In genomic region chr17:27857649-27858475, GRCm38 (mm10) we compare ENCODE assay signal across 8 mouse cellular contexts. TPM values are rescaled to one million over a fixed set of nuclear protein-coding genes. Genes with fewer than 3 reads are reported as not detected.
A peak's percentile ranks its signal among the peaks of the same experiment; 100 is the strongest.
DNase-seq lines count a peak whose midpoint lies in the region; ATAC-seq and TF ChIP-seq lines count a peak whose summit lies in the region.

No protein-coding gene starts in this region.

- H3K9me3 ChIP-seq in lung, postnatal 0 days (ENCODE audit: low read length) = no peaks in the 10 kb centered on the region
- H3K9me3 ChIP-seq in forebrain, embryonic 13.5 days (replicated peaks) = no peaks in the 10 kb centered on the region
- H3K9me3 ChIP-seq in liver, embryonic 12.5 days (replicated peaks) = no peaks in the 10 kb centered on the region

- WGBS in lung, postnatal 0 days = 32% methylated on average over 11 of the region's 11 CpGs
- 69% methylated on average over 11 of the region's 11 CpGs for WGBS in forebrain, embryonic 13.5 days
- WGBS in liver, embryonic 12.5 days (ENCODE audit: insufficient replicate concordance) = 23% methylated on average over 11 of the region's 11 CpGs

- H3K4me3 ChIP-seq in lung, postnatal 0 days (ENCODE audit: low read depth, low read length) = peak overlapping the region; percentile 92; the same call in 1 of the 2 replicates
- H3K4me3 ChIP-seq in forebrain, embryonic 13.5 days = peak overlapping the region; percentile 87
- peak overlapping the region; percentile 94 for H3K4me3 ChIP-seq in liver, embryonic 12.5 days

- TF ChIP-seq CTCF in lung, postnatal 0 days (IDR thresholded peaks at IDR 0.05) = no peak

- no peak for ATAC-seq in lung, postnatal 0 days
- no peak for ATAC-seq in forebrain, embryonic 13.5 days
- peak; percentile 38; the same call in 1 of the 2 replicates for ATAC-seq in liver, embryonic 12.5 days

- no peak for TF ChIP-seq EP300 in lung, postnatal 0 days (IDR thresholded peaks at IDR 0.05)

- 0 out of 2 replicates have a peak, but pooled peaks cover 3% of the 10 kb centered on the region for H3K36me3 ChIP-seq in lung, postnatal 0 days (ENCODE audit: insufficient read depth, low read length)
- peaks cover 16% of the 10 kb centered on the region for H3K36me3 ChIP-seq in forebrain, embryonic 13.5 days (ENCODE audit: poor library complexity, severe bottlenecking)
- H3K36me3 ChIP-seq in liver, embryonic 12.5 days = peaks cover 16% of the 10 kb centered on the region
- peaks cover 3% of the 10 kb centered on the region for H3K36me3 ChIP-seq in splenic B cell, adult 2 months (ENCODE audit: control insufficient read depth, insufficient read depth, low read length, poor library complexity, severe bottlenecking)

- no peak overlapping the region for H3K9ac ChIP-seq in lung, postnatal 0 days (replicated peaks; ENCODE audit: low read depth)
- H3K9ac ChIP-seq in forebrain, embryonic 13.5 days = peak overlapping the region; percentile 91
- H3K9ac ChIP-seq in liver, embryonic 12.5 days = peak overlapping the region; percentile 94

- no peak overlapping the region for H3K27ac ChIP-seq in lung, postnatal 0 days (ENCODE audit: low read length)
- H3K27ac ChIP-seq in forebrain, embryonic 13.5 days = no peak overlapping the region
- H3K27ac ChIP-seq in liver, embryonic 12.5 days = peak overlapping the region; percentile 89

- peaks cover 5% of the 10 kb centered on the region; the same call in 1 of the 2 replicates for H3K4me1 ChIP-seq in lung, postnatal 0 days (ENCODE audit: insufficient read depth, low read depth, low read length)
- peaks cover 26% of the 10 kb centered on the region for H3K4me1 ChIP-seq in forebrain, embryonic 13.5 days
- H3K4me1 ChIP-seq in liver, embryonic 12.5 days = peaks cover 62% of the 10 kb centered on the region

- peak overlapping the region; percentile 99 for H3K4me2 ChIP-seq in lung, postnatal 0 days (replicated peaks; ENCODE audit: low read depth, low read length)
- H3K4me2 ChIP-seq in forebrain, embryonic 13.5 days = peak overlapping the region; percentile 89
- H3K4me2 ChIP-seq in liver, embryonic 12.5 days = peak overlapping the region; percentile 99

- no peak for DNase-seq in lung, postnatal 0 days (ENCODE audit: low spot score)
- DNase-seq in lung, postnatal 14 days = no peak
- DNase-seq in splenic B cell, adult 2 months (ENCODE audit: low read depth, low spot score) = peak; percentile 8
- no peak for DNase-seq in frontal cortex, postnatal 25 days (ENCODE audit: low spot score in 2 of 2)
- DNase-seq in ovary, postnatal 36 days (ENCODE audit: low spot score) = no peak
- no peak for DNase-seq in Muller cell, postnatal 12 days (ENCODE audit: inconsistent ontology term)

- no peaks in the 10 kb centered on the region for H3K27me3 ChIP-seq in lung, postnatal 0 days (replicated peaks; ENCODE audit: insufficient read depth, low read length)
- H3K27me3 ChIP-seq in forebrain, embryonic 13.5 days = no peaks in the 10 kb centered on the region
- H3K27me3 ChIP-seq in liver, embryonic 12.5 days (replicated peaks) = no peaks in the 10 kb centered on the region
- H3K27me3 ChIP-seq in splenic B cell, adult 2 months (ENCODE audit: control insufficient read depth, insufficient read depth, low read length, poor library complexity, severe bottlenecking) = peaks cover 2% of the 10 kb centered on the region; the same call in 1 of the 2 replicates

RNA-seq across cellular contexts. Expression of gene Uhrf1bp1, which starts 1.6 kb away (rescaled TPM):
- 1.5 and 1.6 TPM in 2 replicates for polyA plus RNA-seq in lung, postnatal 0 days (2015; fragmentation: Nextera tagmentation; extraction: Ambion mirVana)
- 4.7 and 5.5 TPM in 2 replicates for polyA plus RNA-seq in forebrain, embryonic 13.5 days (2015; fragmentation: Nextera tagmentation; extraction: Ambion mirVana)
- 4.5 and 5.0 TPM in 2 replicates for polyA plus RNA-seq in liver, embryonic 12.5 days (2016; fragmentation: Nextera tagmentation; extraction: Ambion mirVana)

RNA-seq across cellular contexts. Expression of gene Snrpc, which starts 19.9 kb away (rescaled TPM):
- 172 and 185 TPM in 2 replicates for polyA plus RNA-seq in lung, postnatal 0 days (2015; fragmentation: Nextera tagmentation; extraction: Ambion mirVana)
- polyA plus RNA-seq in forebrain, embryonic 13.5 days (2015; fragmentation: Nextera tagmentation; extraction: Ambion mirVana) = 381 and 396 TPM in 2 replicates
- 200 and 212 TPM in 2 replicates for polyA plus RNA-seq in liver, embryonic 12.5 days (2016; fragmentation: Nextera tagmentation; extraction: Ambion mirVana)

RNA-seq across cellular contexts. Expression of gene D17Wsu92e, which starts 37.4 kb away (rescaled TPM):
- polyA plus RNA-seq in lung, postnatal 0 days (2015; fragmentation: Nextera tagmentation; extraction: Ambion mirVana) = 17.6 and 20.3 TPM in 2 replicates
- 9.1 and 11.3 TPM in 2 replicates for polyA plus RNA-seq in forebrain, embryonic 13.5 days (2015; fragmentation: Nextera tagmentation; extraction: Ambion mirVana)
- polyA plus RNA-seq in liver, embryonic 12.5 days (2016; fragmentation: Nextera tagmentation; extraction: Ambion mirVana) = 17.1 and 19.5 TPM in 2 replicates

RNA-seq across cellular contexts. Expression of gene Anks1, which starts 51.2 kb away (rescaled TPM):
- polyA plus RNA-seq in lung, postnatal 0 days (2015; fragmentation: Nextera tagmentation; extraction: Ambion mirVana) = 25.4 and 25.5 TPM in 2 replicates
- polyA plus RNA-seq in forebrain, embryonic 13.5 days (2015; fragmentation: Nextera tagmentation; extraction: Ambion mirVana) = 45.2 and 49.8 TPM in 2 replicates
- polyA plus RNA-seq in liver, embryonic 12.5 days (2016; fragmentation: Nextera tagmentation; extraction: Ambion mirVana) = 6.7 and 7.5 TPM in 2 replicates

RNA-seq across cellular contexts. Expression of gene Taf11, which starts 51.8 kb away (rescaled TPM):
- polyA plus RNA-seq in lung, postnatal 0 days (2015; fragmentation: Nextera tagmentation; extraction: Ambion mirVana) = 40.1 and 42.1 TPM in 2 replicates
- polyA plus RNA-seq in forebrain, embryonic 13.5 days (2015; fragmentation: Nextera tagmentation; extraction: Ambion mirVana) = 83.4 and 87.1 TPM in 2 replicates
- polyA plus RNA-seq in liver, embryonic 12.5 days (2016; fragmentation: Nextera tagmentation; extraction: Ambion mirVana) = 36.4 and 40.6 TPM in 2 replicates
